Mouse (Mus musculus) lung, embryonic 16.5 days (tissue): ENCODE results near the gene Tnnc1. TPM values are rescaled to one million over a fixed set of nuclear protein-coding genes. Genes with fewer than 3 reads are reported as not detected.

Experiments used
- ATAC-seq: fragments of 200-750 bp; cut with Nextera tagmentation; 2 replicates; pipeline ENCODE4 v1.8.0; 2017; ENCODE audit warnings: low read depth, mild to moderate bottlenecking, moderate library complexity
- H3K27ac ChIP-seq: fragments of 300-500 bp; sonication (generic); 2 replicates; pipeline ENCODE4 v1.5.1; 2014; ENCODE audit warnings: mild to moderate bottlenecking, control low read depth, low read length
- H3K27me3 ChIP-seq: fragments of 300-500 bp; sonication (generic); 2 replicates; pipeline ENCODE4 v1.6.1; 2014; ENCODE audit warnings: low read depth, low read length, mixed read lengths; ENCODE audit not compliant: control insufficient read depth, insufficient read depth
- H3K36me3 ChIP-seq: fragments of 300-500 bp; sonication (generic); 2 replicates; pipeline ENCODE4 v1.6.1; 2014; ENCODE audit warnings: low read length; ENCODE audit not compliant: control insufficient read depth, insufficient read depth
- H3K4me1 ChIP-seq: fragments of 300-500 bp; sonication (generic); replicated peaks from 2 replicates; pipeline ENCODE4 v1.6.1; 2014; ENCODE audit warnings: low read length, mixed read lengths; ENCODE audit not compliant: control insufficient read depth, insufficient read depth
- H3K4me2 ChIP-seq: fragments of 300-500 bp; sonication (generic); 2 replicates; pipeline ENCODE4 v1.6.1; 2014; ENCODE audit warnings: low read depth, low read length, control low read depth
- H3K4me3 ChIP-seq: fragments of 300-500 bp; sonication (generic); 2 replicates; pipeline ENCODE4 v1.5.1; 2014; ENCODE audit warnings: mild to moderate bottlenecking, low read length, control low read depth
- H3K9ac ChIP-seq: fragments of 300-500 bp; sonication (generic); 2 replicates; pipeline ENCODE4 v1.6.1; 2014; ENCODE audit warnings: low read length, control low read depth
- H3K9me3 ChIP-seq: fragments of 300-500 bp; sonication (generic); 2 replicates; pipeline ENCODE4 v1.6.1; 2016; ENCODE audit warnings: low read length; ENCODE audit not compliant: control insufficient read depth
- WGBS: fragments of 180-500 bp; shearing (Covaris S2); extraction: QIAGEN DNeasy Blood & Tissue Kit; methylation state at CpG from one replicate; pipeline ENCODE4 v1.1.7; 2014; 5-methylcytosine and 5-hydroxymethylcytosine counted together
- polyA plus RNA-seq: library from polyadenylated mRNA; unstranded; fragments of >200 nt; fragmentation: Nextera tagmentation; extraction: Ambion mirVana; gene quantifications from 2 replicates; pipeline ENCODE4 v1.2.1, GENCODE M21; 2015

The Tnnc1 gene
- polyA plus RNA-seq, 1 experiment from 2014 or later = 113 TPM

- no peak for ATAC-seq
- Histone ChIP-seq H3K9ac (no peak overlapping the region), H3K4me1 (peaks cover 13% of the 10 kb centered on the region), H3K9me3 (no peaks in the 10 kb centered on the region), H3K4me2 (no peak overlapping the region), H3K27me3 (no peaks in the 10 kb centered on the region), H3K27ac (peak overlapping the region; percentile 49; the same call in 1 of the 2 replicates), H3K4me3 (no peak overlapping the region), H3K36me3 (peaks cover 32% of the 10 kb centered on the region)
- 60% methylated on average over 7 of the region's 7 CpGs for WGBS
Measured at GRCm38 (mm10) chr14:31193791-31194190, 14.3 kb upstream of the Tnnc1 start.

DNA sequence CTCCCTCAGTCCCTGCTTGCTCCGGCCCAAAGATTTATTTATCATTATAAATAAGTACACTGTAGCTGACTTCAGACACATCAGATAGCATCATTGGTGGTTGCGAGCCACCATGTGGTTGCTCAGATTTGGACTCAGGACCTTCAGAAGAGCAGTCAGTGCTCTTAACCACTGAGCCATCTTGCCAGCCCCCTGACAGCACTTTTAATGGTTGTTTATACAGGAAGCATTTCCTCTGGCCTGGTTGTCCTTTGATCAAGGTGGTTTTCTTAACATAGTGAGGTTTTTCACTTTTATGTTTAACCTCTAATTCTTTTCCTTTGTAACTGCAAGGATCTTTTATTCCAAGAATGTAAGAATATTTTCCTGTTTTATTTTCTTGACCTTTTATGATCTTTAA lies 13.7 kb upstream of the Tnnc1 start:
- no peaks in the 10 kb centered on the region for H3K27me3 ChIP-seq
- no peak overlapping the region for H3K4me3 ChIP-seq
- 64% methylated on average over 2 of the region's 2 CpGs for WGBS
- peaks cover 34% of the 10 kb centered on the region for H3K36me3 ChIP-seq
- peak overlapping the region; percentile 49; the same call in 1 of the 2 replicates for H3K27ac ChIP-seq
- no peak overlapping the region for H3K9ac ChIP-seq
- H3K4me1 ChIP-seq = peaks cover 17% of the 10 kb centered on the region
- H3K4me2 ChIP-seq = no peak overlapping the region
- peak; percentile 18; the same call in 1 of the 2 replicates for ATAC-seq
- no peaks in the 10 kb centered on the region for H3K9me3 ChIP-seq

DNA sequence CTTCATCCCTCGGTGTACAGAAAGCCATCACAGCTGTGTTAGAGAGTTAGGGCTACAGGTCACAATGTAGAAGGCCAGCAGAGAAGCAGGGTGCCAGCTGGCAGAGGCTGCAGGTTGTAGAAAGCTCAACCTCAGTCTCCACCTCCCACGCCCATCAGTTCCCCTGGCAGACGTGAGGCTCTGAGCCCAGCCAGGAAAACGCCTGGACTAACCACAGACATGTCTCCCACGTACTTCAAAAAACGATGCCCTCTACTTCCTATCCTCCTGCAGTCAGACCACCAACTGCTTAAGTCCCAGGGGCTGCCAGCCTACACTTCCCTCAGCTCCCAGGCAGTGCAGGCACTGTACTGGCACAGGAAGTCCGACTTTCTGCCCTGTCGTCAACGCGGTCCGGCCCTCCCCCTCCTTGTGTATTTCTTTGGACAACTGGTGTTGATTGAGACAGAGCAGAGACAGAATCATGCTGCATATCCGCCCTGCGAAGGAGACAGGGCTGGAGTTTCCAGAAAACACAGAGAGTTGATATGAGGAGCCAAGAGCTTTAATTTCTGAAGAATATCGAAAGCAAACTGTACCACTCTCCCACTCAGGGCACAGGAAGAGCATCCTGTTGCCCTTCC lies 13.1 kb upstream of the Tnnc1 start:
- 39% methylated on average over 14 of the region's 14 CpGs for WGBS
- peak; percentile 83 for ATAC-seq
- Histone ChIP-seq H3K27me3 (no peaks in the 10 kb centered on the region), H3K36me3 (peaks cover 29% of the 10 kb centered on the region), H3K4me1 (peaks cover 23% of the 10 kb centered on the region), H3K9me3 (no peaks in the 10 kb centered on the region), H3K4me3 (no peak overlapping the region), H3K27ac (peak overlapping the region; percentile 89), H3K4me2 (peak overlapping the region; percentile 22; the same call in 1 of the 2 replicates), H3K9ac (no peak overlapping the region)

DNA sequence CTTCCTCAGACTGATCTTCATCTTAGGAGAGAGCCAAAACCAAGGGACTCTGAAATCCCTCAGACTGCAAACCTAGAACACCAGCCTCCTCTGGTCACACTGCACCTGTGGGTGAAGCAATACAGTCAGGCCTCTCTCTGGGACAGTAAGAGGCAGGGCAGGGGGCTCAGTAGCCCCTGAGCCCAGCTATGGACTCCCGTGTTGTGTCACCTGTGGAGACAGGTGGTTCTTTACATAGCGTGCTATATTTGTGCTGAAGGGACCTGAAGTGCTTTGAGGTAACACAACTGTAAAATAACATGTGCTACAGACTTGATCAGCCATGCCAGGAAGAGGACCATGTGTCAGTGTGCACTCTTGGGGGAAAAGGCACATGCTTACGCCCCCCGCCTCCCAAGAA lies 12.6 kb upstream of the Tnnc1 start:
- ATAC-seq = no peak
- WGBS = 84% methylated on average over 4 of the region's 4 CpGs
- no peaks in the 10 kb centered on the region for H3K9me3 ChIP-seq
- H3K4me2 ChIP-seq = peak overlapping the region; percentile 22; the same call in 1 of the 2 replicates
- peak overlapping the region; percentile 33; the same call in 1 of the 2 replicates for H3K9ac ChIP-seq
- H3K27ac ChIP-seq = peak overlapping the region; percentile 89
- no peaks in the 10 kb centered on the region for H3K27me3 ChIP-seq
- peaks cover 27% of the 10 kb centered on the region for H3K4me1 ChIP-seq
- H3K36me3 ChIP-seq = peaks cover 27% of the 10 kb centered on the region
- H3K4me3 ChIP-seq = no peak overlapping the region

DNA sequence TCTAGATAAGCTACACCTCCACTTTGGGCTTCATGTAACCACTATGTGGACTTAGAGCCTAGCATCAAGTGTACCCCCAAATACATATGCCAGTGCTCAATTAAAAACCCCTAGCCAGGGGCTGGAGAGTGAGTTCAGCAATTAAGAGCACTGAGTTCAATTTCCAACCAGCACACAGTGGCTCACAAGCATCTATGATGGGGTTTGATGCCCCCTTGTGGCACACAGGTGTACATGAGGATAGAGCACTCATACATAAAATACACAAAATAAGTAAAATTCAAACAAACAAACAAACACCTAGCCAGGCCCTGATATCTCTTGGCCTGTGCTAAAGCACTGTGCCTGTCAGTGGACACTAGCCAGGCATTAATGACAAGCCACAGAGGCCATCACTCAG lies 12.1 kb upstream of the Tnnc1 start:
- H3K9ac ChIP-seq = no peak overlapping the region
- peaks cover 27% of the 10 kb centered on the region for H3K4me1 ChIP-seq
- no peak overlapping the region for H3K4me2 ChIP-seq
- no peaks in the 10 kb centered on the region for H3K27me3 ChIP-seq
- H3K36me3 ChIP-seq = peaks cover 22% of the 10 kb centered on the region
- H3K4me3 ChIP-seq = no peak overlapping the region
- H3K27ac ChIP-seq = peak overlapping the region; percentile 89
- no peaks in the 10 kb centered on the region for H3K9me3 ChIP-seq
- ATAC-seq = no peak

DNA sequence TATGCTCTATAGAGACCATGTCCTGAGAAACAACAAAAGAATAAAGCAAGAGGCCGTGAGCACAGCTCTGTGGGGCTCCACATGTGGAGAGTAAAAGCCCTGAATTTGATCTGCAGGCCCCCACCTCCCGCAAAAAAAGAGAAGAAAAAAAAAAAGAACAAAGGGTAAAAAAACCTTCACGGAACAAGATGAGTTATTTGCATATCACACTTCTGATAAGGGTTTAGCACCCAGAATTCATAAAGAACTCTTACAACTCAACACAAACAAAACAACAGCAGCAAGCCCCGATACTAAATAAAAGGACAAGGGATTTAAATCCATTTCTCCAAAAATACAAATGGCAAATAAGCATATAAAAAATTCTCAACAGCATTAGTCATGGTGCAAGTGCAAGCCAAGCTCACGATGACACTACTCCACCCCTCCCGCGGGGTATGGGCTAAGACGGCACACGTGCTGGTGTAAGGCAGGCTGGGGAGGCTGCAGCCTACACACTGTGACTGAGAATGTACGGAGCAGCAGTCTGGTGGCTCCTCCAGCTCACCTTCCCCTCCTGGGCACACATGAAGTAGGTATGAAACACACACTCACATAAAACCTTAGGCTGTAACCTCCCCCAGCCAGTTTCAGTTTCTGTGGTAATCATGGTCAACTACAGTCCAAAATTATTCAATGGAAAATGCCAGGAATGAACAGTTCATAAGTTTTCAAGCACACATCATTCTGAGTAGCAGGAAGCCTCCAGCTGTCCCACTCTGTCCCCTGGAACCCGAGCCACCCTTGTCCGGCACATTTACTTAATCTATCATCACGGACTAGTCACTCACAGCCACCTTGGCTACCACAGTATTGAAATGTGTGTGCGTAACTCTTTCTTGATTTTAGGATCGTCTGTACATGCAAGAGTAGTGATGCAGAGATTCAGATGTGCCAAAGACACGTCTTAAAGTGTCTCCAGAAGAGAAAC lies 10.3 kb upstream of the Tnnc1 start:
- no peak overlapping the region for H3K9ac ChIP-seq

GRCm38 (mm10) chr14:31199599-31199998 lies 8.5 kb upstream of the Tnnc1 start:
- no peak overlapping the region for H3K4me3 ChIP-seq
- peak overlapping the region; percentile 56; the same call in 1 of the 2 replicates for H3K27ac ChIP-seq
- no peak overlapping the region for H3K4me2 ChIP-seq
- peaks cover 29% of the 10 kb centered on the region for H3K4me1 ChIP-seq
- 85% methylated on average over 7 of the region's 7 CpGs for WGBS
- H3K9ac ChIP-seq = no peak overlapping the region
- H3K36me3 ChIP-seq = peaks cover 37% of the 10 kb centered on the region
- no peaks in the 10 kb centered on the region for H3K9me3 ChIP-seq
- no peak for ATAC-seq
- H3K27me3 ChIP-seq = no peaks in the 10 kb centered on the region

More for the DNA sequence above, 10.3 kb upstream of the Tnnc1 start:
- peak overlapping the region; percentile 30; the same call in 1 of the 2 replicates for H3K4me2 ChIP-seq
- ATAC-seq = peak; percentile 79
- WGBS = 55% methylated on average over 16 of the region's 16 CpGs
- no peak overlapping the region for H3K4me3 ChIP-seq
- H3K27ac ChIP-seq = peak overlapping the region; percentile 86
- H3K9me3 ChIP-seq = no peaks in the 10 kb centered on the region
- peaks cover 27% of the 10 kb centered on the region for H3K4me1 ChIP-seq
- no peaks in the 10 kb centered on the region for H3K27me3 ChIP-seq
- peaks cover 26% of the 10 kb centered on the region for H3K36me3 ChIP-seq

DNA sequence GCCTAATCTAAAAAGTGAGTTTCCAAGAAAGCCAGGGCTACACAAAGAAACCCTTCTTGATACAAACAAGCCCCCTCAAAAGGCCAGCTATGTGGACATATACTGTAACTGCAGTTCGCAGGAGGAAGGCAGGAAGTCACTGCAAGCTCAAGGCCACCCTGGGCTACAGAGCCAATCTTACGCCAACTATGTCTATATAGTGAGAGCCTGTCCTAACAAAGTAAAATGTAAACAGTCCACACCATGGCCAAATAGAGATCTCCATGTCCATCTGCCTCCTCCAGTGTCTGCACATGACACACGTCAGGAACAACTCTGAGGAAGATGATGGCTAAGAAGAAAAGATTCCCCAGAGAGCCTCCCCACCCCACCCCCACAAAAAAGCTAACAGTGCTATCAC lies 8.1 kb upstream of the Tnnc1 start:
- Histone ChIP-seq H3K4me3 (no peak overlapping the region), H3K27me3 (no peaks in the 10 kb centered on the region), H3K9me3 (no peaks in the 10 kb centered on the region), H3K36me3 (peaks cover 37% of the 10 kb centered on the region), H3K4me1 (peaks cover 32% of the 10 kb centered on the region), H3K9ac (no peak overlapping the region), H3K27ac (peak overlapping the region; percentile 56; the same call in 1 of the 2 replicates), H3K4me2 (no peak overlapping the region)
- 49% methylated on average over 3 of the region's 3 CpGs for WGBS
- no peak for ATAC-seq

DNA sequence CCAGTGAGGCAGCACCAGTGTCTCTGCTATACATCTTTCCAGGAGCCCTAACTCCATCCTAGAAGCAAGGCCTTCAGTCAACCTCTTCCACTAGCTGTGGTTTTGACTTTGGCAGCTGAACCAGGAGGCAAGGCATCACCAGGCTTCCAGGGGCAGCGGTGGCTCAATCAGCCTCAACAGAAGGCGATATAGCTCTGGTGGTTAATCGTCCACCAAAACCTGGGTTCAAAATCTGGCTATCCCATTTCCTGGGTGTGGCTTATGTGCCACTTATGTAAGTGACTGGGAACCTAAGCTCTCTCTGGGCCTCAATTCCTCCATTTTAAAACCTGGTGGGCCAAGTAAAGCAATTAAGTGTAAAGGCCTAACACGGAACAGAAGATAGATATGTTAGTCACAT lies 3.3 kb upstream of the Tnnc1 start:
- Histone ChIP-seq H3K9ac (peak overlapping the region; percentile 98), H3K4me2 (peak overlapping the region; percentile 85), H3K9me3 (no peaks in the 10 kb centered on the region), H3K27ac (peak overlapping the region; percentile 92; the same call in 1 of the 2 replicates), H3K27me3 (no peaks in the 10 kb centered on the region), H3K4me1 (peaks cover 18% of the 10 kb centered on the region), H3K36me3 (peaks cover 29% of the 10 kb centered on the region), H3K4me3 (peak overlapping the region; percentile 86)
- WGBS = 51% methylated on average over 4 of the region's 4 CpGs
- ATAC-seq = no peak
